Mouse (Mus musculus) brain, embryonic 14.5 days (tissue): ENCODE data around the gene Atcay. TPM values are rescaled to one million over a fixed set of nuclear protein-coding genes. Genes with fewer than 3 reads are reported as not detected.
"Not testable (repeated sequence)": the region's sequence is repeated elsewhere in the genome, so short reads cannot be mapped to it uniquely, and the experiment has no call there.

Experiments used
- DNase-seq: peaks from one replicate; pipeline ENCODE4 v3.0.0-alpha.2; 2011; ENCODE audit warnings: low read depth
- CTCF ChIP-seq: fragments of 200-500 bp; IDR thresholded peaks from 2 replicates; pipeline ENCODE4 v1.5.1; 2012; ENCODE audit warnings: inconsistent platforms, mild to moderate bottlenecking, moderate library complexity, borderline replicate concordance; ENCODE audit not compliant: insufficient read depth, insufficient read length; ENCODE audit errors: extremely low read depth
- POLR2A ChIP-seq: fragments of 200-500 bp; IDR thresholded peaks from 2 replicates; pipeline ENCODE4 v1.6.1; 2012; ENCODE audit warnings: mild to moderate bottlenecking, inconsistent platforms, borderline replicate concordance; ENCODE audit not compliant: poor library complexity, insufficient read depth, insufficient read length, severe bottlenecking; ENCODE audit errors: extremely low read depth
- polyA plus RNA-seq: library from polyadenylated mRNA; depleted of rRNA; stranded (reverse); fragments of >200 nt; gene quantifications from 2 replicates; pipeline ENCODE4 v1.2.3, GENCODE M21; 2012

Atcay gene
- polyA plus RNA-seq, 1 experiment: 169 TPM

DNA sequence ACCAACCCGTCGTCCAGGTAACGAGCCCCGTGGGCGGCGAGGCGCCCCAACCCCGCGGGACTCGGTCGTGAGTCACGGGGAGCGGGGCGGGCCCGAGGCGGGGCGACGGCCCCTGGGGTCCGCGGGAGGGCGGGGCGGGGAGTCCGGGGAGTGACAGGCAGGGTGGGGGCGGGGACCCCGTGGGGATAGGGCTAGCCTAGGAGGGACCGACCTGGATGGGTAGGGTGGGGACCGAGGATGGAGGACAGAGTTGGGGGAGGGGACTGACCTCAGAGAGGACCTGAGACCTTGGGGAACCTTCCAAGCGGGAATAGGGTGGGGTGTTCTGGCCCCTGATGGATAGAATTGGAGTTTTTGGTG is 2.6 kb upstream of the Atcay start:
- no peak for DNase-seq
- TF ChIP-seq CTCF (no peak), POLR2A (no peak)

- TF ChIP-seq CTCF (no peak), POLR2A (peak; percentile 60)
- peak; percentile 91 for DNase-seq
Observed at GRCm38 (mm10) chr10:81232580-81233225, 2.1 kb upstream of the Atcay start, which contains the start of gene Zfr2. TSS of gene Zfr2 (plus strand) at chr10:81233155.

- DNase-seq: no peak
- TF ChIP-seq CTCF (no peak), POLR2A (no peak)
Observed at GRCm38 (mm10) chr10:81231436-81231835, 803 bp upstream of the Atcay start.

- peak; percentile 43 for DNase-seq
Observed at GRCm38 (mm10) chr10:81229735-81230437, 747 bp downstream of the Atcay start.

GRCm38 (mm10) chr10:81223731-81224130 is 6.9 kb downstream of the Atcay start:
- not testable (repeated sequence) for DNase-seq

More at GRCm38 (mm10) chr10:81229735-81230437, 747 bp downstream of the Atcay start:
- no peak for TF ChIP-seq CTCF
- no peak for TF ChIP-seq POLR2A

GRCm38 (mm10) chr10:81221402-81222015 is 9.1 kb downstream of the Atcay start:
- no peak for DNase-seq
- TF ChIP-seq CTCF: no peak
- TF ChIP-seq POLR2A: no peak

DNA sequence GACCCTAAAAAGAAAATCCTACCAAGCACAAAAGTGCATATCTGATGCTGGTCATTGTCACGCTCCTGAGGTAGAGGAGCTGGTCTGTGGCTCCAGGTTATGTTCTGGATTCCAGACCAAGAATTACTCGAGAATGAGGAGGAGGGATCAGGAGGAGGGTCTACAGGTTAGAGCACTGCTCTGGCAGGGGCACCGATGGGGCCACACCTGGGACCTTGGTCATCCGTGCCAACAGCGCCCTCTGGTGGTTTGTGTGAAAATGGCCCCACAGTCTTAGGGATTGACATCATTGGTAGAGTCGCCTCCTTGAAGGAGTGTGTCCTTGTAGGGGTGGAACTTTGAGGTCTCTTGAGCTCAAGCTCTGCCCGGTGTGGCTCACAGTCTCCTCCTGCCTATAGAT is 12.7 kb downstream of the Atcay start:
- peak; percentile 28 for DNase-seq

GRCm38 (mm10) chr10:81217267-81217666 is 13.4 kb downstream of the Atcay start:
- peak; percentile 29 for DNase-seq

More for the DNA sequence above, 12.7 kb downstream of the Atcay start:
- TF ChIP-seq CTCF: peak; percentile 85
- TF ChIP-seq POLR2A: no peak

GRCm38 (mm10) chr10:81216810-81217209 is 13.8 kb downstream of the Atcay start:
- no peak for TF ChIP-seq POLR2A
- no peak for DNase-seq

More at GRCm38 (mm10) chr10:81217267-81217666, 13.4 kb downstream of the Atcay start:
- peak; percentile 44; the same call in 1 of the 2 replicates for TF ChIP-seq CTCF

DNA sequence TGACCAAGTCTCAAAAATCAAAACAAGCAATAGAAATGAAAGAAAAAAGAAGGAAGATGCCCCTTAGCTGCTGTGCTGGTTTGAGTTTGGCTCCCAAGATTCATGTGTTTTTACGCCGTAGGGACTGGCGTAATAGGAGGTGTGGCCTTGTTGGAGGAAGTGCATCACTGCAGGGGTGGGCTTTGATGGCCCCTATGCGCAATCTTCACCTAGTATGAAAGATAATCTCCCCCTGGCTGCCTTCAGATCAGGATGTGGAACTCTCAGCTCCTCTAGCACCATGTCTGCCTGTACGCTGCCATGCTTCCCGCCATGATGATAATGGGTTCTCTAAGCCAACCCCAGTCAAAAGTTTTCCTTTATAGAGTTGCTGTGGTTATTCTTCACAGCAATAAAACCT is 14.4 kb downstream of the Atcay start:
- TF ChIP-seq POLR2A (no peak), CTCF (no peak)
- DNase-seq: no peak

DNA sequence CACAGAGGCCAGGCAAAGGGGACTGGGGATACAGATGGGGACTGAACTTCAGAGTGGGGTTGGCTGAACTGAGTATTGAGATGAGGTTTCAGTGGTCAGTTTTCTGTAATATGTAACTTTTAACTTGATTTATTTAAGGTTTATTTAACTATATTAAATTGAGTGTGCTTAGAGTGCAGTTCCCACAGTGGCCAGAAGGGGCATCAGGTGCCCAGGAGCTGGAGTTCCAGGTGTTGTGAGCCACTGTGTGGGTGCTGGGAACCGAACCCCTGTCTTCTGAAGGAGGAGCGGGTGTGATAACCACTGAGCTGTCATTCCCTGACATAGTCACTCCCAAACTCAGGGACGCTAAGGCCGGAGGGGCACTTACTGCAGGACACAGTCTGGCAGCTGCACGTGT is 20.5 kb downstream of the Atcay start:
- no peak for DNase-seq
- TF ChIP-seq CTCF (peak; percentile 37), POLR2A (no peak)

DNA sequence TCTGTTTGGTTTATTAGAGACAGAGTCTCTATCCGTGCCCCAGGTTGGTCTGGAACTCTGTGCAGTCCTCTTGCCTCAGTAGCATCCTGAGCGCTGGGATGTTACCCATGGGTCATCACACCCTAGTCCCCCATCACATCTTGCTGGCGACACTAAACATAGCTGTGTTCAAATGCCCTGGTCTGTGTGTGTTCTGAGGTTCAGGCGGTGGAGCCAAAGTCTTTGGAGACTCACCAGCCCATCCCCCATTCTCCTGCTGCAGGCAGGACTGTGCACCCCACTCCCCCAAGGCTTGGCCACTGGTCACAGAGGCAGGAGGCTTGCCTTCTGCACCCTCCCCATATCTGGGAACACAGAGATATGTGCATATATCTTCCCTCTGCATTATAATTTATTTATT is 26.5 kb downstream of the Atcay start:
- no peak for DNase-seq
- no peak for TF ChIP-seq POLR2A
- TF ChIP-seq CTCF: no peak
